Mouse (Mus musculus) stomach, embryonic 15.5 days (tissue): ENCODE measurements at regions not wholly inside any gene's neighbourhood (a gene's known extent, or its start where the extent isn't known, plus 50 kb on each side); places are given as distances from the start of the nearest gene placed in this dataset.

Experiments
- ATAC-seq: fragments of 200-750 bp; cut with Nextera tagmentation; 2 replicates; pipeline ENCODE4 v1.8.0; 2017; ENCODE audit warnings: low read depth, moderate number of reproducible peaks, moderate TSS enrichment; ENCODE audit not compliant: insufficient read depth, low FRiP score
- H3K27ac ChIP-seq: fragments of 300-500 bp; sonication (generic); 2 replicates; pipeline ENCODE4 v1.5.1; 2015; ENCODE audit warnings: mild to moderate bottlenecking, inconsistent platforms
- H3K27me3 ChIP-seq: fragments of 300-500 bp; sonication (generic); replicated peaks from 2 replicates; pipeline ENCODE4 v1.6.1; 2015; ENCODE audit warnings: inconsistent platforms
- H3K36me3 ChIP-seq: fragments of 300-500 bp; sonication (generic); 2 replicates; pipeline ENCODE4 v1.6.1; 2015; ENCODE audit warnings: inconsistent platforms
- H3K4me1 ChIP-seq: fragments of 300-500 bp; sonication (generic); 2 replicates; pipeline ENCODE4 v1.6.1; 2015; ENCODE audit warnings: inconsistent platforms
- H3K4me2 ChIP-seq: fragments of 300-500 bp; sonication (generic); 2 replicates; pipeline ENCODE4 v1.6.1; 2015; ENCODE audit warnings: mild to moderate bottlenecking, inconsistent platforms
- H3K4me3 ChIP-seq: fragments of 300-500 bp; sonication (generic); replicated peaks from 2 replicates; pipeline ENCODE4 v1.5.1; 2015; ENCODE audit warnings: inconsistent platforms
- H3K9ac ChIP-seq: fragments of 300-500 bp; sonication (generic); 2 replicates; pipeline ENCODE4 v1.6.1; 2015; ENCODE audit warnings: inconsistent platforms
- H3K9me3 ChIP-seq: fragments of 300-500 bp; sonication (generic); 2 replicates; pipeline ENCODE4 v1.6.1; 2016; ENCODE audit warnings: inconsistent platforms
- WGBS: fragments of 180-500 bp; shearing (Covaris S2); methylation state at CpG from one replicate; pipeline ENCODE4 v1.1.7; 2015; 5-methylcytosine and 5-hydroxymethylcytosine counted together

DNA sequence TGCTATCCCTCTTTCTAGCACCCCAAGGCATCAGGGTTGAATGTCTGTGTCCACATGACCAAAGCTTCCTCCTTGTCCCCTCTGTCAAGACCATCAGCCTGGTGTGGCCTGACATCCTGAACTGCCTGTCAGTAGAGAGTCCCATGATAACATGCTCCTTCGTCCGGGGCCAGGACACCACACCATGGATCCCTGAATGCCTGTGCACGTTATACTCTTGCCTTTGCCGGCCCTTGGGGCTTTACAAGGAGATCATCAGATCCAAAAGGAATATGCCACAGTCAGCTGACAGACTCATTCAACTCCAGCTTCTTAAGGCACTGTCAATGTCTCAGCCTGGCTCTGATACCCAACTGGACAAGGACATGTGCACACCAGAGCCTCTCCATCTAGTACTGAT, 493.5 kb downstream of the Fam19a5 start:
- 87% methylated on average over 4 of the region's 4 CpGs for WGBS
- H3K36me3 ChIP-seq, result no peaks in the 10 kb centered on the region
- ATAC-seq, result no peak
- no peaks in the 10 kb centered on the region for H3K4me1 ChIP-seq
- H3K4me3 ChIP-seq, result no peak overlapping the region
- H3K27ac ChIP-seq, result no peak overlapping the region
- H3K9me3 ChIP-seq, result no peaks in the 10 kb centered on the region
- no peaks in the 10 kb centered on the region for H3K27me3 ChIP-seq
- H3K4me2 ChIP-seq, result no peak overlapping the region
- H3K9ac ChIP-seq, result no peak overlapping the region

DNA sequence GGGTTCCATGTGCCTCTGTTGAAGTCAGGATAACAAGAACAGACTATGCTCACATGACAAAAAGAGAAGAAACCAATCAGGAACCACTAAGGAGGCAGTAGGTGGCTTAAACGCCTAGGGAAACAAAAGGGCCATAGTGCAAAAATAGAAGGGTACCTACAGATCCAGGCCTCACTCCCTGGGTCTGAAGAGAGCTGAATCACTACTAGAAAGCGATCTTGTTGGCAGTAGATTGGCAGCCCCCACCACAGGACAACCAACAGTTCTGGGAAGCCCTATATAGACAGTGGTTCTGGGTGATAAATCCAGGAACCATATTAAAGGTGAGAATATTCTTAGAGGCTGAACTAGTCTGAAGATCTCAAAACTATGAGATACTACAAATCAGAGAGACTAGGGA, 498.7 kb downstream of the Fam19a5 start:
- no peak overlapping the region for H3K4me2 ChIP-seq

GRCm38 (mm10) chr15:88058071-88058470, 514.0 kb downstream of the Fam19a5 start:
- Histone ChIP-seq H3K9ac (no peak overlapping the region), H3K9me3 (no peaks in the 10 kb centered on the region), H3K27me3 (no peaks in the 10 kb centered on the region), H3K4me1 (no peaks in the 10 kb centered on the region), H3K4me2 (no peak overlapping the region), H3K36me3 (no peaks in the 10 kb centered on the region), H3K27ac (no peak overlapping the region), H3K4me3 (no peak overlapping the region)
- WGBS, result 59% methylated on average over 4 of the region's 4 CpGs
- no peak for ATAC-seq

More for the DNA sequence above, 498.7 kb downstream of the Fam19a5 start:
- Histone ChIP-seq H3K4me1 (no peaks in the 10 kb centered on the region), H3K9me3 (no peaks in the 10 kb centered on the region), H3K27ac (no peak overlapping the region), H3K27me3 (no peaks in the 10 kb centered on the region), H3K9ac (no peak overlapping the region), H3K36me3 (no peaks in the 10 kb centered on the region), H3K4me3 (no peak overlapping the region)
- no peak for ATAC-seq
- 79% methylated on average over 2 of the region's 2 CpGs for WGBS

- Histone ChIP-seq H3K4me1 (no peaks in the 10 kb centered on the region), H3K4me3 (no peak overlapping the region), H3K9me3 (no peaks in the 10 kb centered on the region), H3K4me2 (no peak overlapping the region), H3K27ac (no peak overlapping the region), H3K36me3 (no peaks in the 10 kb centered on the region), H3K27me3 (no peaks in the 10 kb centered on the region), H3K9ac (no peak overlapping the region)
- WGBS, result 77% methylated on average over 4 of the region's 4 CpGs
- no peak for ATAC-seq
These were observed 516.8 kb downstream of the Fam19a5 start for GRCm38 (mm10) chr15:88060935-88061334.

GRCm38 (mm10) chr15:88063041-88063440, 518.9 kb downstream of the Fam19a5 start:
- WGBS, result 41% methylated on average over 5 of the region's 5 CpGs
- Histone ChIP-seq H3K27me3 (no peaks in the 10 kb centered on the region), H3K4me3 (no peak overlapping the region), H3K4me1 (no peaks in the 10 kb centered on the region), H3K9me3 (no peaks in the 10 kb centered on the region), H3K36me3 (no peaks in the 10 kb centered on the region), H3K4me2 (no peak overlapping the region), H3K9ac (no peak overlapping the region), H3K27ac (no peak overlapping the region)
- no peak for ATAC-seq

DNA sequence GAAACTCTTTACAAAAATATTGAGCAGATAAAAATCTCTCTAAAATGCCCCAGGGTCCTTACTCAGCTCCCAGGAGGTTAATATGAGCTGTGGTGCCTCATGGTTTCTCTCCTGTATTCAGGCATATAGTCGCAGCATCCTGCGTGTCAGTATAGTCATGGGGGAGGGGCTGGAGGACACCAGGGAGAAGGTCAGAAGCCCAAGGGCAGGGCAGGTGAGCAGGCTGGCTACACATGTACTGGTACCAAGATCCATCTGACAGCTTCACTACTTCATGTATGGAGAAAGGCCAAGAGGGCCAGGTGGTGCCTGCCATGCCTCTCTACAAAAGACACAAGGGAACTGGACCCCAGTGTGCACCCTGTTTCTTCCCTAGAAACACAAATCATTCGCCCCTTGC, 524.4 kb downstream of the Fam19a5 start:
- no peak overlapping the region for H3K9ac ChIP-seq
- no peak overlapping the region for H3K4me2 ChIP-seq
- H3K4me1 ChIP-seq, result no peaks in the 10 kb centered on the region
- H3K4me3 ChIP-seq, result no peak overlapping the region
- ATAC-seq, result no peak
- H3K36me3 ChIP-seq, result no peaks in the 10 kb centered on the region
- H3K27me3 ChIP-seq, result no peaks in the 10 kb centered on the region
- no peak overlapping the region for H3K27ac ChIP-seq
- 42% methylated on average over 3 of the region's 3 CpGs for WGBS
- no peaks in the 10 kb centered on the region for H3K9me3 ChIP-seq

GRCm38 (mm10) chr15:88072676-88073075, 527.4 kb upstream of the Zdhhc25 start:
- no peaks in the 10 kb centered on the region for H3K27me3 ChIP-seq
- no peak for ATAC-seq
- 41% methylated on average over 1 of the region's 1 CpGs for WGBS

GRCm38 (mm10) chr15:88083911-88084310, 516.2 kb upstream of the Zdhhc25 start:
- Histone ChIP-seq H3K36me3 (no peaks in the 10 kb centered on the region), H3K27me3 (no peaks in the 10 kb centered on the region), H3K4me3 (no peak overlapping the region), H3K4me2 (no peak overlapping the region), H3K27ac (no peak overlapping the region), H3K4me1 (no peaks in the 10 kb centered on the region), H3K9ac (no peak overlapping the region), H3K9me3 (no peaks in the 10 kb centered on the region)
- ATAC-seq, result no peak
- WGBS, result 50% methylated on average over 5 of the region's 5 CpGs

More at GRCm38 (mm10) chr15:88072676-88073075, 527.4 kb upstream of the Zdhhc25 start:
- no peak overlapping the region for H3K9ac ChIP-seq
- H3K27ac ChIP-seq, result no peak overlapping the region
- no peaks in the 10 kb centered on the region for H3K9me3 ChIP-seq
- H3K4me3 ChIP-seq, result no peak overlapping the region
- H3K4me2 ChIP-seq, result no peak overlapping the region
- no peaks in the 10 kb centered on the region for H3K36me3 ChIP-seq
- no peaks in the 10 kb centered on the region for H3K4me1 ChIP-seq

GRCm38 (mm10) chr15:88085631-88086030, 514.5 kb upstream of the Zdhhc25 start:
- no peak for ATAC-seq
- WGBS, result 59% methylated on average over 3 of the region's 3 CpGs
- Histone ChIP-seq H3K27me3 (no peaks in the 10 kb centered on the region), H3K36me3 (no peaks in the 10 kb centered on the region), H3K4me2 (no peak overlapping the region), H3K4me1 (no peaks in the 10 kb centered on the region), H3K27ac (no peak overlapping the region), H3K9ac (no peak overlapping the region), H3K4me3 (no peak overlapping the region), H3K9me3 (no peaks in the 10 kb centered on the region)

GRCm38 (mm10) chr15:88089486-88089885, 510.6 kb upstream of the Zdhhc25 start:
- ATAC-seq, result no peak
- Histone ChIP-seq H3K27ac (no peak overlapping the region), H3K4me1 (no peaks in the 10 kb centered on the region), H3K9me3 (no peaks in the 10 kb centered on the region), H3K27me3 (no peaks in the 10 kb centered on the region), H3K4me3 (no peak overlapping the region), H3K9ac (no peak overlapping the region), H3K4me2 (no peak overlapping the region), H3K36me3 (no peaks in the 10 kb centered on the region)
- 53% methylated on average over 4 of the region's 4 CpGs for WGBS

DNA sequence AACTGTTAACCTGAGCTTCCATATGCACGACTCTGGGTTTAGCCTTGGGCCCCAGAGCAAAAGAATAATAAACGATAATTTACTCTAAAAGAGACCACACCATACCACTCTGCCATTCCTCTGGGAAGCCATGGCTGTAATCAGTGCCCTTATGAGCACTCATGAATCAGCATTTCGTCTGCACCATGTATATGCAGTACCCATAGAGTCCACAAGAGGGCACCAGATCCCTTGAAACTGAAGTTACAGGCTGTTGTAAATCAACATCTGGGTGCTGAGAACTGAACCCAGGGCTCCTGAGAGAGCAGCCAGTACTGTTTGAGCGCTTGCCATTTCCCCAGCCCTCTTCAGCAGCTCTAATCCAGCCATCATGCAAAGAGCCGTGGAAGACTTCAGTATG, 508.7 kb upstream of the Zdhhc25 start:
- no peak overlapping the region for H3K4me3 ChIP-seq
- no peak for ATAC-seq
- no peaks in the 10 kb centered on the region for H3K36me3 ChIP-seq
- no peak overlapping the region for H3K9ac ChIP-seq
- H3K9me3 ChIP-seq, result no peaks in the 10 kb centered on the region
- H3K27ac ChIP-seq, result no peak overlapping the region
- H3K27me3 ChIP-seq, result no peaks in the 10 kb centered on the region
- no peak overlapping the region for H3K4me2 ChIP-seq
- WGBS, result 89% methylated on average over 5 of the region's 5 CpGs
- no peaks in the 10 kb centered on the region for H3K4me1 ChIP-seq

DNA sequence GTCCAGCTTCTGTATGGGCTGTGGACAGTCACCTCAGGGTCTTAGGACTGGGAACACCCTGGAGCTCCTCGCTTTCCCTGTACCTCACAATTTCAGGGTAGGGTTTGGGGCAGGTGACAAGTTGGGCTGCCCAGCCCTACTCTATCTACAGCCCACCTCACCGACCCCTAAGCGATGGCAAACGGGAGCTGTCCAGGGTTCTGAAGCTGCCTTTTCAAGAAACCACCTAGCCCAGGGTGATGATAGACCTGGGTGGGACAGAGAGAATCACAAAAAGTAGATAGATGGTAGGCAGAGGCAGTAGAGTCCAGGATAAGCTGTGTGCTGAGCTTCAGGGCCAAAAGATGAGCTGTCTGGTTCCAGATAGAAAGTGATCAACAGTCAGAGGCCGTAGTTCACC, 479.7 kb upstream of the Zdhhc25 start:
- H3K27ac ChIP-seq, result no peak overlapping the region
- H3K36me3 ChIP-seq, result no peaks in the 10 kb centered on the region
- H3K4me3 ChIP-seq, result no peak overlapping the region
- H3K9ac ChIP-seq, result no peak overlapping the region
- H3K4me1 ChIP-seq, result no peaks in the 10 kb centered on the region
- H3K9me3 ChIP-seq, result no peaks in the 10 kb centered on the region
- 52% methylated on average over 5 of the region's 5 CpGs for WGBS
- H3K4me2 ChIP-seq, result no peak overlapping the region
- H3K27me3 ChIP-seq, result no peaks in the 10 kb centered on the region
- no peak for ATAC-seq

GRCm38 (mm10) chr15:88123907-88124523, 476.1 kb upstream of the Zdhhc25 start:
- 84% methylated on average over 24 of the region's 24 CpGs for WGBS
- H3K4me2 ChIP-seq, result no peak overlapping the region
- H3K27ac ChIP-seq, result no peak overlapping the region
- no peaks in the 10 kb centered on the region for H3K36me3 ChIP-seq
- no peaks in the 10 kb centered on the region for H3K9me3 ChIP-seq
- no peaks in the 10 kb centered on the region for H3K4me1 ChIP-seq
- ATAC-seq, result no peak
- H3K27me3 ChIP-seq, result no peaks in the 10 kb centered on the region
- no peak overlapping the region for H3K9ac ChIP-seq
- H3K4me3 ChIP-seq, result no peak overlapping the region
